Mouse (Mus musculus) hindbrain, postnatal 0 days (tissue): ENCODE measurements around the gene Fam168a. TPM values are rescaled to one million over a fixed set of nuclear protein-coding genes. Genes with fewer than 3 reads are reported as not detected.

ENCODE experiments used
- ATAC-seq: fragments of 200-750 bp; cut with Nextera tagmentation; 2 replicates; pipeline ENCODE4 v1.8.0; 2017; ENCODE audit warnings: mild to moderate bottlenecking, moderate TSS enrichment, moderate library complexity
- DNase-seq: peaks from one replicate; pipeline ENCODE4 v3.0.0-alpha.2; 2015; ENCODE audit warnings: low spot score
- H3K27ac ChIP-seq: fragments of 300-500 bp; sonication (generic); 2 replicates; pipeline ENCODE4 v1.5.1; 2014; ENCODE audit warnings: mild to moderate bottlenecking
- H3K27me3 ChIP-seq: fragments of 300-500 bp; sonication (generic); 2 replicates; pipeline ENCODE4 v1.6.1; 2014; ENCODE audit warnings: low read length, mixed read lengths; ENCODE audit not compliant: insufficient read depth
- H3K36me3 ChIP-seq: fragments of 300-500 bp; sonication (generic); 2 replicates; pipeline ENCODE4 v1.6.1; 2014; ENCODE audit warnings: low read length, mixed read lengths; ENCODE audit not compliant: insufficient read depth
- H3K4me1 ChIP-seq: fragments of 300-500 bp; sonication (generic); 2 replicates; pipeline ENCODE4 v1.6.1; 2014; ENCODE audit warnings: antibody characterized with exemption, low read length, mixed read lengths; ENCODE audit not compliant: insufficient read depth
- H3K4me2 ChIP-seq: fragments of 300-500 bp; sonication (generic); 2 replicates; pipeline ENCODE4 v1.6.1; 2014; ENCODE audit warnings: low read depth, mild to moderate bottlenecking, low read length, moderate library complexity, mixed read lengths
- H3K4me3 ChIP-seq: fragments of 300-500 bp; sonication (generic); 2 replicates; pipeline ENCODE4 v1.5.1; 2014; ENCODE audit warnings: low read length
- H3K9ac ChIP-seq: fragments of 300-500 bp; sonication (generic); replicated peaks from 2 replicates; pipeline ENCODE4 v1.6.1; 2014; ENCODE audit warnings: mild to moderate bottlenecking, low read length, moderate library complexity, mixed read lengths
- H3K9me3 ChIP-seq: fragments of 300-500 bp; sonication (generic); 2 replicates; pipeline ENCODE4 v1.6.1; 2016; ENCODE audit warnings: low read length, mixed read lengths
- CTCF ChIP-seq: IDR thresholded peaks from 2 replicates; pipeline ENCODE4 v1.5.1; 2016; ENCODE audit warnings: antibody characterized with exemption, control low read depth, low read depth
- WGBS: fragments of 180-500 bp; shearing (Covaris S2); extraction: QIAGEN DNeasy Blood & Tissue Kit; methylation state at CpG from one replicate; pipeline ENCODE4 v1.1.7; 2014; 5-methylcytosine and 5-hydroxymethylcytosine counted together
- polyA plus RNA-seq: library from polyadenylated mRNA; unstranded; fragments of >200 nt; fragmentation: Nextera tagmentation; extraction: Ambion mirVana; gene quantifications from 2 replicates; pipeline ENCODE4 v1.2.1, GENCODE M21; 2015
- total RNA-seq: library from RNA; depleted of rRNA; stranded (reverse); fragments of >200 nt; gene quantifications from 2 replicates; pipeline ENCODE4 v1.2.3, GENCODE M21; 2014

Fam168a gene
- total and polyA plus RNA-seq, 2 experiments from 2014 or later, result 116 to 162 TPM

DNA sequence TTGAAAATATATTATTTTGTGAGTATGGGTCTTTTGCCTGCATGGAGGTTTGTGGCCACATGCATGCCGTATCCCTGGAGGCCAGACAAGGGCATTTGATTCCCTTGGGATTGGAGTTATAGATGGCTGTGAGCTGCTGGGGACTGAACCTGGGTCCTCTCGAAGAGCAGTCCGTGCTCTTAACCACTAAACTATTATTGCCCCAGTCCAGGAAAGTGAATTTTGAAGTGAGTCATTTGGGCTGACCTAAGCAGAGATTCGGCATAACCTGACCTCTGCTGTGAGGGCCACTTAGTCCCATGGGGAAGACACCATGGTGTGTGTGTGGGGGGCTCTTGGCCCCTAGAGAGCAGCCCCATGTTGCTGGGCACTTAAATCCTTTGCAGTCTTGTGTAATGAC, 164.9 kb downstream of the Fam168a start:
- Histone ChIP-seq H3K4me2 (no peak overlapping the region), H3K4me3 (no peak overlapping the region), H3K36me3 (peaks cover 11% of the 10 kb centered on the region; the same call in 1 of the 2 replicates), H3K9me3 (no peaks in the 10 kb centered on the region), H3K4me1 (no peaks in the 10 kb centered on the region), H3K27ac (no peak overlapping the region), H3K9ac (no peak overlapping the region), H3K27me3 (no peaks in the 10 kb centered on the region)
- ATAC-seq (no peak), DNase-seq (no peak)
- TF ChIP-seq CTCF, result no peak
- WGBS, result 90% methylated on average over 4 of the region's 4 CpGs

DNA sequence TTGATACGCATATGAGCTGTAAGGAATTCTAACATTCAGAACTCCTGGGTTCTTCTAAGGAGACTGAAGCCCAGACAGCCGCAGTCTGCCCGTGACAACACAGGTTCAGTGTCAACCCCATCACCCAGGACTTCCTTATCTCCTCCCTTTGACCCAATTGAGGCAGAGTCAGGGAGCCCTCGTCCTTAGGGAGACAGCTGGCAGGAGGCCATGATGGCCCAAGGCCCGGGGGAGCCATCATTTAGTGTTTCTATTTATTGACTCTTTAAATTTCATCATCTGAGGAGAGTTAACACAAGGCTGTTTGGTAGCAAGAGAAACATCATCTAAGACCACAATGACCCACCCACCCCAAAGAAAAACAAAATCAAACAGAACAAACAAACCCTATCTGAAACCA, 165.5 kb downstream of the Fam168a start:
- H3K4me2 ChIP-seq, result no peak overlapping the region
- H3K27ac ChIP-seq, result no peak overlapping the region
- no peak overlapping the region for H3K9ac ChIP-seq
- H3K4me1 ChIP-seq, result no peaks in the 10 kb centered on the region
- WGBS, result 79% methylated on average over 5 of the region's 5 CpGs
- H3K4me3 ChIP-seq, result no peak overlapping the region
- no peak for TF ChIP-seq CTCF
- ATAC-seq (no peak), DNase-seq (no peak)
- H3K36me3 ChIP-seq, result peaks cover 11% of the 10 kb centered on the region; the same call in 1 of the 2 replicates
- H3K9me3 ChIP-seq, result no peaks in the 10 kb centered on the region
- no peaks in the 10 kb centered on the region for H3K27me3 ChIP-seq

DNA sequence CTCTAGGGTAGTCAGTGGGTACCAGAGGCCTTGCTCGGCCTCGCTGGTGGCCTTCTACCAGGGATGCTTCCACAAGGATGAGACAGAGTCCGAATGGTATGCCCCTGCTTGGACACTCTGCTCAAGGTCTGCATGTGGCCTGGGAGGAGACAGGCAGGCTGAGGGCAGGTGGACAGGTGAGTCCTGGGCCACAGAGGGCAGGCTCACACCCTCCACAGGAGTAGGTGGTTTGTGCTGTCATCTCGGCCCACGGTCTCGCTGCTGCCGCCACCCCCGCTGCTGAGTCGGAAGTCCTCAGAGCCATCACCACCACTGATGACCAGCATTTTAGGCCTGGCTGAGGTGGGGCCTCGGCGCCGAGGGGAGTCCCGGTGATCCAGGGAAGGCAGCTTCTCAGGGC, 166.8 kb downstream of the Fam168a start:
- no peaks in the 10 kb centered on the region for H3K4me1 ChIP-seq
- 93% methylated on average over 13 of the region's 13 CpGs for WGBS
- H3K4me2 ChIP-seq, result no peak overlapping the region

DNA sequence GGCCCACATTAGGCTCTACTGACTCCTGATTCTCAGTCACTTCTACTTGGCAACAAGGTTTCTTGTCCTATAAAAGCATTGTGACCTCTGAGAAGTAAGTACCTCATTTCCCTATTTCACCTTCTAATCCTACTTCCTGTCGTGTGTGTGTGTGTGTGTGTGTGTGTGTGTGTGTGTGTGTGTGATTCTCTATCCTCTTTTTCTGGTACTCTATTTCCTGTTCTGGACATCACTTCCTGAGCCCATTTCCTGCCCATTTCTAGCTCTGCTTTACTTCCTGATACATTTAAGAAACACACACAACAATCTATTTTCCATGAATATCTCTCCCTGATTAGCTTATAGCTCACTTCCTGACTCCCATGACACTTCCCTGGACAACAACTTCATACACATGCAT, 169.4 kb downstream of the Fam168a start:
- no peaks in the 10 kb centered on the region for H3K27me3 ChIP-seq
- H3K4me2 ChIP-seq, result no peak overlapping the region
- no peaks in the 10 kb centered on the region for H3K9me3 ChIP-seq
- TF ChIP-seq CTCF, result no peak
- no peaks in the 10 kb centered on the region for H3K4me1 ChIP-seq
- 63% methylated on average over 1 of the region's 1 CpGs for WGBS
- no peak overlapping the region for H3K9ac ChIP-seq
- H3K4me3 ChIP-seq, result no peak overlapping the region
- H3K27ac ChIP-seq, result no peak overlapping the region
- DNase-seq (no peak), ATAC-seq (no peak)
- H3K36me3 ChIP-seq, result peaks cover 16% of the 10 kb centered on the region

More for the DNA sequence above, 166.8 kb downstream of the Fam168a start:
- no peak overlapping the region for H3K9ac ChIP-seq
- H3K36me3 ChIP-seq, result peaks cover 11% of the 10 kb centered on the region; the same call in 1 of the 2 replicates
- no peaks in the 10 kb centered on the region for H3K27me3 ChIP-seq
- no peak overlapping the region for H3K27ac ChIP-seq
- no peak for TF ChIP-seq CTCF
- no peaks in the 10 kb centered on the region for H3K9me3 ChIP-seq
- DNase-seq (no peak), ATAC-seq (no peak)
- no peak overlapping the region for H3K4me3 ChIP-seq

DNA sequence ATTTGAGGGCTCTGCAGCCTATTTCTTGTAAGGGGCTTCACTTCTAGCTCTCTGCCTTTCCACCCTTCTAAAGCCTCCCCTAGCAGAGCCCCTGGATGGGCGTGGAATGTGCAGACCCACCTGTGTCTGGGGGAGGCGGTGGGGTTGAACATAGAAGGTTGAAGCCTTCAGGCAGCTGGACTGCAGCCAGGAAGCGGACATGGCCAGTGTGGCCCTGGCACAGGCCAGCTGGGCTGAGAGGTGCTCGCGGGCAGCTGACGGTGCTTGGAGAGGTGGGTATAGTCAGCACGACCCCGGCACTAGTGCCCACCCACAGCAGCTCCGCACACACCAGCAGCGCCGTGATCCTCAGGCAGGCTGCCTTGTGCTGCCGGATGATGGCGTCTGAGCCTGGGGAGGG, 169.9 kb downstream of the Fam168a start:
- H3K4me1 ChIP-seq, result no peaks in the 10 kb centered on the region
- H3K36me3 ChIP-seq, result peaks cover 20% of the 10 kb centered on the region
- H3K4me3 ChIP-seq, result no peak overlapping the region
- WGBS, result 80% methylated on average over 13 of the region's 13 CpGs
- no peak overlapping the region for H3K9ac ChIP-seq
- H3K4me2 ChIP-seq, result no peak overlapping the region
- H3K27me3 ChIP-seq, result no peaks in the 10 kb centered on the region
- TF ChIP-seq CTCF, result no peak
- ATAC-seq (no peak), DNase-seq (no peak)
- no peak overlapping the region for H3K27ac ChIP-seq
- no peaks in the 10 kb centered on the region for H3K9me3 ChIP-seq

DNA sequence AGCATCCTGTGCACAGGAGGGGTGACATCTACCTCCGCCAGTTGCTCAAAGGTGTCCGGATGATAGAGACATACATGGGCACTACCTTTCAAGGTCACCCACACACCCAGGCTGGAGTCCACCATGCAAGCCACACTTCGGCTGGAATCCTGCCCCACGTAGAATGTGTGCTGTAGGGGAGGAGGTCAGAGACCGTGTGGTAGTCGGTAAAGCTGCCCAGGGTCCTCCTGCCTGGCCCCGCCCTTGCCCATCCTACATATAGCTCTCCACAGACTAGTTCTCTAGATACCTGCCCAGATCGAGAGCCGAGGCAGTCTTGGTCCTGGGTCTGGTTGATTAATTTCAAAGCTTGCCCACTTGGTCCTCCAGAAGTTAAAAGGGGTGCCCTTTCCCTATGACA, 170.3 kb downstream of the Fam168a start:
- no peak for DNase-seq
- Histone ChIP-seq H3K9ac (no peak overlapping the region), H3K9me3 (no peaks in the 10 kb centered on the region), H3K4me1 (no peaks in the 10 kb centered on the region), H3K36me3 (peaks cover 20% of the 10 kb centered on the region), H3K4me2 (no peak overlapping the region), H3K27ac (no peak overlapping the region), H3K4me3 (no peak overlapping the region), H3K27me3 (no peaks in the 10 kb centered on the region)
- TF ChIP-seq CTCF, result no peak
- 93% methylated on average over 9 of the region's 9 CpGs for WGBS
- no peak for ATAC-seq

DNA sequence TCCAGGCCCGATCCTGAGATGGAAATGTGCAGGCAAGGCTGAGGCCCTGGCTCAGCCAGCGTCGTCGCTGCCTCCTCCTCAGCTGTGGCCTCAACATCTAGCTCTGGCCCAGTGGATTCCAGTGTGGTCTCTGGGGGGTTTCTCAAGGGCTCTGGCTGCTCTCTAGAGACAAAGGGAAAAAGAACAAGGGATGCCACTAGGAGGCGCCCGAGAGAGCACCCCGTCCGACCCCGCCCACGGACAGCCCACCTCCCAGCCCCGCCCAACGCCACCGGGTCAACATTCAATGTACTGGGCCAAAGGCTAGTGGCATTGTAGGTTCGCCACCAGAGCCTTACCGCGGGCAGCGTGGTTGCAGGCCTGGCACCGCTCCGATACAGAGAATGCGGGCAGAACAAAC, 173.2 kb downstream of the Fam168a start:
- DNase-seq (peak; percentile 72), ATAC-seq (peak; percentile 38; the same call in 1 of the 2 replicates)
- peak; percentile 63 for TF ChIP-seq CTCF
- H3K27ac ChIP-seq, result no peak overlapping the region
- peaks cover 31% of the 10 kb centered on the region for H3K36me3 ChIP-seq
- no peak overlapping the region for H3K9ac ChIP-seq
- 21% methylated on average over 20 of the region's 20 CpGs for WGBS
- no peaks in the 10 kb centered on the region for H3K27me3 ChIP-seq
- no peak overlapping the region for H3K4me2 ChIP-seq
- no peaks in the 10 kb centered on the region for H3K9me3 ChIP-seq
- H3K4me1 ChIP-seq, result no peaks in the 10 kb centered on the region
- H3K4me3 ChIP-seq, result no peak overlapping the region
